21 mouse cellular contexts compared by ENCODE assay signal in genomic region chr17:12047032-12047431, GRCm38 (mm10).
"Had no signal": no experiment of that assay in that cellular context is flagged by ENCODE, and none has a peak within 500 bp of the region (broad histone marks: within the 10 kb centered on the region; RNA-seq: fewer than 3 reads in every experiment).

No protein-coding gene starts in this region.

- H3K27me3 ChIP-seq: kidney, embryonic 15.5 days; neural tube, embryonic 13.5 days; stomach, embryonic 15.5 days had no signal

- ATAC-seq: intestine, embryonic 16.5 days; midbrain, embryonic 16.5 days had no signal

- H3K9ac ChIP-seq: kidney, embryonic 15.5 days; limb, embryonic 13.5 days; liver, embryonic 13.5 days; midbrain, embryonic 12.5 days; neural tube, embryonic 13.5 days; stomach, embryonic 15.5 days had no signal

- H3K36me3 ChIP-seq: kidney, embryonic 15.5 days; limb, embryonic 13.5 days; liver, embryonic 13.5 days; midbrain, embryonic 12.5 days; neural tube, embryonic 13.5 days; stomach, embryonic 15.5 days had no signal

- H3K27ac ChIP-seq: kidney, embryonic 15.5 days; limb, embryonic 13.5 days; liver, embryonic 13.5 days; midbrain, embryonic 12.5 days; neural tube, embryonic 13.5 days; stomach, embryonic 15.5 days had no signal

- H3K4me2 ChIP-seq: kidney, embryonic 15.5 days; limb, embryonic 13.5 days; liver, embryonic 13.5 days; midbrain, embryonic 12.5 days; neural tube, embryonic 13.5 days; stomach, embryonic 15.5 days had no signal

- H3K4me3 ChIP-seq: kidney, embryonic 15.5 days; limb, embryonic 13.5 days; liver, embryonic 13.5 days; midbrain, embryonic 12.5 days; myocyte; neural tube, embryonic 13.5 days; stomach, embryonic 15.5 days had no signal

- H3K4me1 ChIP-seq: stomach, embryonic 15.5 days had no signal

- H3K9me3 ChIP-seq: kidney, embryonic 15.5 days; limb, embryonic 13.5 days; liver, embryonic 13.5 days; midbrain, embryonic 12.5 days; neural tube, embryonic 13.5 days; stomach, embryonic 15.5 days had no signal

- DNase-seq: kidney, adult 2 months; kidney, postnatal 36 days; left cerebral cortex, postnatal 4 days; liver, embryonic 13.5 days; lung, adult 2 months; lung, postnatal 14 days; lung, postnatal 4 days; retina, postnatal 1 day; right cerebral cortex, postnatal 25 days; spleen, adult 18-20 months; thymus, adult 2 months; thymus, postnatal 14 days; thymus, postnatal 4 days had no signal
